Mouse (Mus musculus) neural tube, embryonic 14.5 days (tissue): ENCODE measurements around the gene Pf4. TPM values are rescaled to one million over a fixed set of nuclear protein-coding genes. Genes with fewer than 3 reads are reported as not detected.

Experiments used
- ATAC-seq: fragments of 200-750 bp; cut with Nextera tagmentation; 2 replicates; pipeline ENCODE4 v1.8.0; 2017; ENCODE audit warnings: low read depth, mild to moderate bottlenecking, moderate TSS enrichment, moderate library complexity
- H3K27ac ChIP-seq: fragments of 300-500 bp; sonication (generic); 2 replicates; pipeline ENCODE4 v1.5.1; 2014; ENCODE audit warnings: low read depth, mild to moderate bottlenecking, control low read depth, low read length, moderate library complexity, mixed read lengths
- H3K27me3 ChIP-seq: fragments of 300-500 bp; sonication (generic); 2 replicates; pipeline ENCODE4 v1.6.1; 2014; ENCODE audit warnings: low read length; ENCODE audit not compliant: control insufficient read depth, insufficient read depth
- H3K36me3 ChIP-seq: fragments of 300-500 bp; sonication (generic); 2 replicates; pipeline ENCODE4 v1.6.1; 2014; ENCODE audit warnings: low read length, mixed read lengths; ENCODE audit not compliant: control insufficient read depth, insufficient read depth
- H3K4me1 ChIP-seq: fragments of 300-500 bp; sonication (generic); 2 replicates; pipeline ENCODE4 v1.6.1; 2014; ENCODE audit warnings: low read length; ENCODE audit not compliant: control insufficient read depth, insufficient read depth
- H3K4me2 ChIP-seq: fragments of 300-500 bp; sonication (generic); 2 replicates; pipeline ENCODE4 v1.6.1; 2014; ENCODE audit warnings: mild to moderate bottlenecking, low read depth, low read length, control low read depth
- H3K4me3 ChIP-seq: fragments of 300-500 bp; sonication (generic); 2 replicates; pipeline ENCODE4 v1.5.1; 2014; ENCODE audit warnings: low read depth, low read length, control low read depth, mixed read lengths
- H3K9ac ChIP-seq: fragments of 300-500 bp; sonication (generic); replicated peaks from 2 replicates; pipeline ENCODE4 v1.6.1; 2014; ENCODE audit warnings: low read depth, mild to moderate bottlenecking, control low read depth, low read length, mixed read lengths
- H3K9me3 ChIP-seq: fragments of 300-500 bp; sonication (generic); 2 replicates; pipeline ENCODE4 v1.6.1; 2016; ENCODE audit warnings: low read length; ENCODE audit not compliant: control insufficient read depth
- WGBS: fragments of 180-500 bp; shearing (Covaris S2); extraction: QIAGEN DNeasy Blood & Tissue Kit; methylation state at CpG from one replicate; pipeline ENCODE4 v1.1.7; 2014; 5-methylcytosine and 5-hydroxymethylcytosine counted together
- polyA plus RNA-seq: library from polyadenylated mRNA; unstranded; fragments of >200 nt; fragmentation: Nextera tagmentation; extraction: Ambion mirVana; gene quantifications from 2 replicates; pipeline ENCODE4 v1.2.1, GENCODE M21; 2014

Gene Pf4
- polyA plus RNA-seq, 1 experiment from 2014 or later: 3.2 TPM

DNA sequence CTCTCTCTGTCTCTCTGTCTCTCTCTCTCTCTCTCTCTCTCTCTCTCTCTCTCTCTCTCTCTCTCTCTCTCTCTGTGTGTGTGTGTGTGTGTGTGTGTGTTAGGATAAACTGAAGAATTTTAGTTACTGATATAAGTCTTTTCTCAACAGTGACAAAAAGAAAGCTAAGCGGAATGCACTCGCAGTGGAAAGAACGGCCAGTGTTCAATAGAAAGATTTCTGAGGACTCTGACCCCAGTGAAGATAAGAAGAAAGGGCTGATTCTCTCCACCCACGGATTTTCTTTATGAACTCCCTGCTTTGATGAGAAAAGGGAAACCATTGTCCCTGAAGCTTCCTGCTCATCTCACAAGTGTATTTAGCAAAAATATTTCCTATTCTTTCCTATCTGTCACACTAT lies 11.9 kb upstream of the Pf4 start:
- H3K27me3 ChIP-seq: no peaks in the 10 kb centered on the region
- H3K4me2 ChIP-seq: no peak overlapping the region
- H3K9me3 ChIP-seq: no peaks in the 10 kb centered on the region
- no peak overlapping the region for H3K4me3 ChIP-seq
- H3K9ac ChIP-seq: no peak overlapping the region
- H3K4me1 ChIP-seq: no peaks in the 10 kb centered on the region; the same call in 1 of the 2 replicates
- 65% methylated on average over 4 of the region's 4 CpGs for WGBS
- no peak for ATAC-seq
- H3K27ac ChIP-seq: no peak overlapping the region
- no peaks in the 10 kb centered on the region for H3K36me3 ChIP-seq

DNA sequence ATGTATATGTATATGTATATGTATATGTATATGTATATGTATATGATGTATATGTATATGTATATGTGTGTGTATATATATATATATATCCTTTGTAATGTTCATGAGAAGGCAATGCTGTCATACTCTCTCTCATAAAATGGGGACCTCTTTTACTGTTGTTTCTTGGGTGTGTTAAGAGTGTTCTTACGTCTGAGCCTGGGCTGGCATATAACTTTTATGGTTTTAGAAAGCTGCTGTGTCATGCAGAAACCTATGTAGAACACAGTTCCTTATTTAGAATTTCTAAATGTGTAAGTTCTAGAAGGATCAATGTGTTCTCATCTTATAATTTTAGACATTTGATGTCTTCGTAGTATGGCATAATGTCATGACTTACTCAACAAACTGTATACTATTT lies 11.4 kb upstream of the Pf4 start:
- Histone ChIP-seq H3K9me3 (no peaks in the 10 kb centered on the region), H3K27me3 (no peaks in the 10 kb centered on the region), H3K4me2 (no peak overlapping the region), H3K4me1 (no peaks in the 10 kb centered on the region; the same call in 1 of the 2 replicates), H3K4me3 (no peak overlapping the region), H3K36me3 (no peaks in the 10 kb centered on the region), H3K27ac (no peak overlapping the region), H3K9ac (no peak overlapping the region)
- 91% methylated on average over 2 of the region's 2 CpGs for WGBS
- ATAC-seq: no peak

DNA sequence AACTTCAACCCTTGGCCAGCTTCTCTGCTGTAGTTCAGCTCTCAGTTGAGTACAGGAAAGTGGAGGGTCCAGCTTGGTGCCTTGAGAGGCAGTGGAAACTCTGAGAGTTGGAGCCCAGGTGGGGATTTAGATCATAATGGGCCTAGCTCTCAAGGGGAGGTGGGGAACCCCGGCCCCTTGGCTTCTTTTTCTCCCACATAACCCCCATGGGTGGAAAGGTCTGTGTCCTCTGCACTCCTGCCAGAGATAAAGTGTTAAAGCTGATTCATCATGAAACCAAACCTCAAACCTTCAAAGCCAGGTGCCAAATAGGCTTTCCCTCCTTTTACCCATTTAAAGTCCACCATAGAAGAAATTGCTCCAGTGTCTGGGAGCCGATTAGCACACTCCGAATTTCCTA lies 10.4 kb upstream of the Pf4 start:
- Histone ChIP-seq H3K9ac (no peak overlapping the region), H3K4me2 (no peak overlapping the region), H3K9me3 (no peaks in the 10 kb centered on the region), H3K4me3 (no peak overlapping the region), H3K36me3 (no peaks in the 10 kb centered on the region), H3K27me3 (no peaks in the 10 kb centered on the region), H3K27ac (no peak overlapping the region), H3K4me1 (no peaks in the 10 kb centered on the region; the same call in 1 of the 2 replicates)
- 82% methylated on average over 3 of the region's 3 CpGs for WGBS
- ATAC-seq: no peak

DNA sequence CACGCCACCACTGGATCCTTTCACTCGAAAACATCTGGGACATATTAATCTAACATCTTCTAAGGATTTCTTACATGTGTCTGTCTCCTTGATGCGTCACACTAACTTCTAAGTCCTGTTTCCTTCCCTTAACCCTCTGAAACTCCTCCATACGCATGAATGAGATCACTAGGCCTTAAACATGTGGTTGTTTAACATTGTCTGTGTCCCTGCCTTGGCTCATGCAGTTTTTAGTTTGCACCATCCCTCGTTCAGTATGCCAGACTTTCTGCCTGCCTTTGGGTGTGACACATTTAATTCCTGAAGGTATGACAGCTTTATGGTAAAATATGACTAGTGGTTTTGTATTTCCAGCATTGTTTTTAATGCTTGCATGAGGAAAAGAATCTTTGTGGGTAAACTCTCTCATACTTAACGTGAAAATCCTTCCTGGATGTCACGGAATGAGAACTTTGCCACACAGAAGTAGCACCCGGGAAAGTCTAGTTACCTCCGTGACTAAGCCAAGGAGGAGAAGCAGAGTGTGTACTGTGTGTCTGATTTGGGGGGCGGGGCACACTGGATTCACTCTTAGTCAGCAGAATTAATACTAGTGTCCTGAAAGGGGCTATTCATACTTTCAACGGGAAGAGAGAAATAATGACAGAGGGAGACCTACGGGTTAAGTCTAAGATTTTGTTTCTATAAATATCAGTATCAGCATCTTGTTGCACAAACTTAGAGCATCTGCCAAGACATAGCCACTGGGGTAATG lies 8.1 kb upstream of the Pf4 start:
- Histone ChIP-seq H3K9ac (no peak overlapping the region), H3K27ac (no peak overlapping the region), H3K36me3 (no peaks in the 10 kb centered on the region), H3K9me3 (no peaks in the 10 kb centered on the region), H3K4me2 (no peak overlapping the region), H3K4me3 (no peak overlapping the region), H3K27me3 (no peaks in the 10 kb centered on the region), H3K4me1 (no peaks in the 10 kb centered on the region; the same call in 1 of the 2 replicates)
- ATAC-seq: no peak
- 86% methylated on average over 12 of the region's 12 CpGs for WGBS

DNA sequence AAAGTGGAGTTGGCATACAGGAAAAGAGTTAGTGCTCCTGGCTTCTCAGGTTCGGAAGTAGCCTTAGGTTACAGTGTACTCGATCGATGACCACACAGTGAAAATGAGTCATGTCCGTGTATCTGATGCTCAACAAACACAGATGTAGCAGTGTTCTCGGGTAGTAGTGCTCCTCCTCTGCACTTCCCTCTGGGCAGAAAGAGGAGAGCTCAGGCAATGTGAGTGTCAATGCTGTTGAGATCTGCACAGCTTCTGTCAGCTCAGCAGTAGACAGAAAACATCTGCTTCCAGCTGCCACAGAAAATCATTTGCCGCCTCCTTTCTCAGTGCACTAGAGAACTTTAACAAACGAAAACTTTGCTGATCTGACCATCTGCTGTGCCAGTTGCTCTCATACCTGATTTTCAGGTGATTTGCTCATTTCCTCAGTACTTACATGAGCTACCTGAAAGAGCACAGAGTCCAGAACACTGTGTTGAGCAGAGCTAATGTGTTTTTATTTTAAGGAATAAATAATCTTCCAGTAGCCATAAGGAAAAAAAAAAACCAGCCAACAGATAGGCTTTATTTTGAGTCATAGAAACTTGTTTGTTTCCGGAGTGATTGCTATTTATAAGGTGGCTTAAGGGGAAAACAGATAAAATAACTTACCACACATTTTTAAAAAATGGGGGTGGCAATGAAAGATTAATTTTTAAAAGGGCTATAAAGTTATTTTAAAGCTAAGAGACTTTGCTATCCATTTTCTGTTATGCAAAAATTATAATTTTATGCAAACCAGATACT lies 6.2 kb upstream of the Pf4 start:
- 81% methylated on average over 8 of the region's 8 CpGs for WGBS
- no peaks in the 10 kb centered on the region for H3K27me3 ChIP-seq
- no peak overlapping the region for H3K27ac ChIP-seq
- H3K4me1 ChIP-seq: no peaks in the 10 kb centered on the region
- no peak overlapping the region for H3K9ac ChIP-seq
- H3K4me3 ChIP-seq: no peak overlapping the region
- H3K9me3 ChIP-seq: no peaks in the 10 kb centered on the region
- no peaks in the 10 kb centered on the region for H3K36me3 ChIP-seq
- no peak for ATAC-seq
- no peak overlapping the region for H3K4me2 ChIP-seq

DNA sequence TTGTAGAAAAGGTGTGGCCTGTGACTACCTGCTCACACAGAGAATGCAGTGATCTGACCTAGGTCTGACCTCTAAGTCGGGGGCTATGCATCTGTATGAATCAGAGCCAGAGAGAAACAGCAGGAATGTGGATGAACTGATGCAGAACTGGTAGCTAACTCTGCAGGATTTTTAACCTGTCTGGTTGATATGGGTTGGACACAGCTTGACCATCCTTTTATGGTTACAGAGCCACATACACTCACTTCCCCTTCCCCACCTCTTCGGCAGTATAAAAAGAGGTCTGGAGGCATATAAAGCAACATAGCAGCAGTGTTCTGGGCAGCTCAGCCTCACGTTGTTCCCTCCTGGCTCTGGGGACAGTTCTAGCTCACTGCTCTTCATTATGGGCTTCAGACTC lies 4.0 kb upstream of the Pf4 start, which contains the start of gene Ppbp:
Gene Ppbp (plus strand): TSS at position 301 of the 400 bp plus-strand sequence.
- 61% methylated on average over 3 of the region's 3 CpGs for WGBS
- H3K27ac ChIP-seq: no peak within 1 kb of the TSS
- H3K4me1 ChIP-seq: no peaks in the 10 kb centered on the region

DNA sequence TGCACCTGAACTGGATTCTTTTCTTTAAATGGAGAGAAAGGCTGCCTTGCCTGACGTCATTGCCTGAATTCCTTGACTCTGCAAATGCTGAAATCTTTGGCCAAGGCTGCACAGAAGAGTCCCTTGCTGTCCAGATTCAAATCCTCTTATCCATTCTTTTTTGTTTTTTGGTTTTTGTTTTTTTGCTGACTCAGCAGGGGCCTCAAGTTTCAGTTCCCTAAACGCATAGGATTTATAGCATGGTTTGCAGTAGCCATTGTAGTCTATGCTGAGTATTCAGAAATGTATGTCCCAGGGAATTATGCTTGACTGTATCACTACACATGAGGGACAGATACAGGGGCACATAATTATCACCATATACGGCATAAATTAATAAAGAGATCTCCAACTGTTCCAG lies 866 bp upstream of the Pf4 start:
- Histone ChIP-seq H3K27me3 (no peaks in the 10 kb centered on the region), H3K9ac (no peak overlapping the region), H3K27ac (no peak overlapping the region), H3K4me1 (no peaks in the 10 kb centered on the region), H3K9me3 (no peaks in the 10 kb centered on the region), H3K4me3 (no peak overlapping the region), H3K36me3 (no peaks in the 10 kb centered on the region), H3K4me2 (no peak overlapping the region)
- ATAC-seq: no peak
- WGBS: 75% methylated on average over 3 of the region's 3 CpGs

More for the DNA sequence above, 4.0 kb upstream of the Pf4 start, which contains the start of gene Ppbp:
- no peak within 1 kb of the TSS for H3K9ac ChIP-seq
- H3K4me3 ChIP-seq: no peak within 1 kb of the TSS
- no peaks in the 10 kb centered on the region for H3K27me3 ChIP-seq
- ATAC-seq: no peak
- no peaks in the 10 kb centered on the region for H3K9me3 ChIP-seq
- H3K4me2 ChIP-seq: no peak within 1 kb of the TSS
- H3K36me3 ChIP-seq: no peaks in the 10 kb centered on the region

DNA sequence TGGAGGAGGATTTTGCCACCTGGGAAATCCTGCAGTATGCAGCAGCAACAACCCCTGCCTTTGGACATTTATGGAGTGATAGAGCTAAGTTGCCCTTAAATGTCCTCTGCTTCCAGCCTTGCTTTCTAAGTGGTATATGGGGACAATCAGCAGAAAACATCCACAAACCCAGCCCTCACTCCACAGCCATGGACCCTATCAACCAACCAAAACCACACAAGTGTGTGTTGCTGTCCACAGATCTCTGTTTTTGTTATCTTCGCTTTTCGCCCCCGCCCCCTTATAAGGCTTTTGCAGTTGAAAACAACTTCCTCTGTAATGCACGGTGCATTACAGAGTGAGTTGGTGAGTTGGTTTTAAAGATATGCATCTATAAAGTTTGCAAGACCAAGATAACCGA lies 3.3 kb downstream of the Pf4 start:
- no peaks in the 10 kb centered on the region for H3K9me3 ChIP-seq

DNA sequence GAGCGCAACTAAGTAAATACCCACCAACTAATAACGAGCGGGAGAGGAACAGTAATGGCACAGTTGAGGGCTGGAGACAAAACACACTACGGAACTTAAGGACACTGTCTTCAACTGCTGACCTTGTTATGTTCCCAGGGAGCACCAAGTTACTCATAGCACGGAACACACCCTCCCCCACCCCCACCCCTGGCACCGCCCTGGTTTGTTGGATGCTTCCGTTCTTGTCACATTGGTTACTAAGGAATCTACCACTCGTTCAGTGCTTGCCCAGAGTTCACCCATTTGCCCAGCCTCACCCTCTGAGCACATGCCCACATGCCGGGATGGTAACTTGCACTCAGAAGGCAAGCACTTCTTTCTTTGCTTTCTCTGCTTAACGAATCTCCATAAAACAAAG lies 5.4 kb downstream of the Pf4 start:
- no peak overlapping the region for H3K9ac ChIP-seq
- H3K4me1 ChIP-seq: no peaks in the 10 kb centered on the region
- no peaks in the 10 kb centered on the region for H3K36me3 ChIP-seq
- ATAC-seq: no peak
- no peaks in the 10 kb centered on the region for H3K9me3 ChIP-seq
- no peaks in the 10 kb centered on the region for H3K27me3 ChIP-seq
- no peak overlapping the region for H3K4me3 ChIP-seq
- H3K27ac ChIP-seq: no peak overlapping the region
- WGBS: 86% methylated on average over 10 of the region's 10 CpGs
- no peak overlapping the region for H3K4me2 ChIP-seq

More for the DNA sequence above, 3.3 kb downstream of the Pf4 start:
- H3K4me2 ChIP-seq: no peak overlapping the region
- no peaks in the 10 kb centered on the region for H3K36me3 ChIP-seq
- 93% methylated on average over 5 of the region's 5 CpGs for WGBS
- H3K27me3 ChIP-seq: no peaks in the 10 kb centered on the region
- H3K27ac ChIP-seq: no peak overlapping the region
- H3K9ac ChIP-seq: no peak overlapping the region
- no peaks in the 10 kb centered on the region for H3K4me1 ChIP-seq
- no peak for ATAC-seq
- H3K4me3 ChIP-seq: no peak overlapping the region
